Mouse (Mus musculus): ENCODE results near the gene Gm43720.

Gene Gm43720

GRCm38 (mm10) chr5:138279585-138280424 is at the start of gene Gm43720, which contains the start of the genes Gpc2 and Stag3:
TSS of gene Gm43720 (minus strand) at chr5:138279958.
TSS of gene Gpc2 (minus strand) at chr5:138280005.
TSS of gene Stag3 (plus strand) at chr5:138280240.
- peak; percentile 73 to 74 for DNase-seq

GRCm38 (mm10) chr5:138312795-138313194 is 33.0 kb upstream of the Gm43720 start:
- DNase-seq, result no peak

GRCm38 (mm10) chr5:138299613-138300012 is 19.9 kb upstream of the Gm43720 start:
- DNase-seq, result no peak

GRCm38 (mm10) chr5:138294158-138294557 is 14.4 kb upstream of the Gm43720 start:
- no peak for DNase-seq

- no peak for DNase-seq
Measured at GRCm38 (mm10) chr5:138291638-138292037, 11.9 kb upstream of the Gm43720 start.

GRCm38 (mm10) chr5:138287861-138288260 is 8.1 kb upstream of the Gm43720 start:
- DNase-seq, result no peak

- no peak for DNase-seq
Measured at GRCm38 (mm10) chr5:138283540-138283939, 3.8 kb upstream of the Gm43720 start.

GRCm38 (mm10) chr5:138281798-138282197 is 2.0 kb upstream of the Gm43720 start:
- DNase-seq, result no peak

- no peak for DNase-seq
Measured at GRCm38 (mm10) chr5:138280829-138281228, 1.1 kb upstream of the Gm43720 start.

GRCm38 (mm10) chr5:138280425-138280768 is 639 bp upstream of the Gm43720 start:
- no peak for DNase-seq

- no peak for DNase-seq
Measured at GRCm38 (mm10) chr5:138277994-138278393, 1.8 kb downstream of the Gm43720 start.

- no peak for DNase-seq
Measured at GRCm38 (mm10) chr5:138275216-138276050, 4.3 kb downstream of the Gm43720 start.

- DNase-seq, result no peak
Measured at GRCm38 (mm10) chr5:138274186-138274585, 5.6 kb downstream of the Gm43720 start.

- no peak for DNase-seq
Measured at GRCm38 (mm10) chr5:138272409-138272923, 7.3 kb downstream of the Gm43720 start, which contains the start of gene Gal3st4. TSS of gene Gal3st4 (minus strand) at chr5:138272840.

- no peak for DNase-seq
Measured at GRCm38 (mm10) chr5:138271232-138271631, 8.5 kb downstream of the Gm43720 start.

GRCm38 (mm10) chr5:138268980-138269379 is 10.8 kb downstream of the Gm43720 start:
- no peak for DNase-seq

- DNase-seq, result no peak
Measured at GRCm38 (mm10) chr5:138267114-138267513, 12.6 kb downstream of the Gm43720 start.

- DNase-seq, result no peak
Measured at GRCm38 (mm10) chr5:138265712-138266111, 14.0 kb downstream of the Gm43720 start.

GRCm38 (mm10) chr5:138264207-138264578 is 15.6 kb downstream of the Gm43720 start:
- no peak for DNase-seq

- peak; percentile 88 to 94 for DNase-seq
Measured at GRCm38 (mm10) chr5:138263260-138264206, 16.2 kb downstream of the Gm43720 start, which contains the start of gene BC037034. TSS of gene BC037034 (minus strand) at chr5:138264033.

GRCm38 (mm10) chr5:138262582-138263240 is 17.0 kb downstream of the Gm43720 start:
- DNase-seq, result no peak

- no peak for DNase-seq
Measured at GRCm38 (mm10) chr5:138262001-138262400, 17.8 kb downstream of the Gm43720 start.

All from spleen, adult 18-20 months (tissue).